Mouse (Mus musculus) stomach, embryonic 14.5 days (tissue): ENCODE measurements around the gene Ppp2r5e. TPM values are rescaled to one million over a fixed set of nuclear protein-coding genes. Genes with fewer than 3 reads are reported as not detected.
"Not testable (repeated sequence)": the region's sequence is repeated elsewhere in the genome, so short reads cannot be mapped to it uniquely, and the experiment has no call there.

Experiments used
- ATAC-seq: fragments of 200-750 bp; cut with Nextera tagmentation; 2 replicates; pipeline ENCODE4 v1.8.0; 2017; ENCODE audit warnings: low read depth, moderate TSS enrichment; ENCODE audit not compliant: insufficient number of reproducible peaks, insufficient read depth, low FRiP score
- H3K27ac ChIP-seq: fragments of 300-500 bp; sonication (generic); 2 replicates; pipeline ENCODE4 v1.5.1; 2014; ENCODE audit warnings: mild to moderate bottlenecking, low read length, moderate library complexity, mixed read lengths
- H3K27me3 ChIP-seq: fragments of 300-500 bp; sonication (generic); 2 replicates; pipeline ENCODE4 v1.6.1; 2014; ENCODE audit warnings: low read length, control low read depth, mixed read lengths; ENCODE audit not compliant: control insufficient read depth, insufficient read depth
- H3K36me3 ChIP-seq: fragments of 300-500 bp; sonication (generic); 2 replicates; pipeline ENCODE4 v1.6.1; 2014; ENCODE audit warnings: mild to moderate bottlenecking, control low read depth, low read length, moderate library complexity, mixed read lengths; ENCODE audit not compliant: control insufficient read depth, insufficient read depth
- H3K4me1 ChIP-seq: fragments of 300-500 bp; sonication (generic); 2 replicates; pipeline ENCODE4 v1.6.1; 2014; ENCODE audit warnings: low read length, control low read depth, mixed read lengths; ENCODE audit not compliant: control insufficient read depth, insufficient read depth
- H3K4me2 ChIP-seq: fragments of 300-500 bp; sonication (generic); replicated peaks from 2 replicates; pipeline ENCODE4 v1.6.1; 2014; ENCODE audit warnings: low read depth, low read length, control low read depth
- H3K4me3 ChIP-seq: fragments of 300-500 bp; sonication (generic); 2 replicates; pipeline ENCODE4 v1.5.1; 2014; ENCODE audit warnings: low read depth, low read length, control low read depth
- H3K9ac ChIP-seq: fragments of 300-500 bp; sonication (generic); replicated peaks from 2 replicates; pipeline ENCODE4 v1.6.1; 2014; ENCODE audit warnings: low read depth, mild to moderate bottlenecking, control low read depth, low read length, moderate library complexity, mixed read lengths
- H3K9me3 ChIP-seq: fragments of 300-500 bp; sonication (generic); 2 replicates; pipeline ENCODE4 v1.6.1; 2016; ENCODE audit warnings: low read depth, low read length, control low read depth; ENCODE audit not compliant: control insufficient read depth
- WGBS: fragments of 180-500 bp; shearing (Covaris S2); extraction: QIAGEN DNeasy Blood & Tissue Kit; methylation state at CpG from one replicate; pipeline ENCODE4 v1.1.7; 2014; 5-methylcytosine and 5-hydroxymethylcytosine counted together
- polyA plus RNA-seq: library from polyadenylated mRNA; unstranded; fragments of >200 nt; fragmentation: Nextera tagmentation; extraction: Ambion mirVana; gene quantifications from 2 replicates; pipeline ENCODE4 v1.2.1, GENCODE M21; 2014

Ppp2r5e gene
- polyA plus RNA-seq, 1 experiment from 2014 or later: 17.2 TPM

DNA sequence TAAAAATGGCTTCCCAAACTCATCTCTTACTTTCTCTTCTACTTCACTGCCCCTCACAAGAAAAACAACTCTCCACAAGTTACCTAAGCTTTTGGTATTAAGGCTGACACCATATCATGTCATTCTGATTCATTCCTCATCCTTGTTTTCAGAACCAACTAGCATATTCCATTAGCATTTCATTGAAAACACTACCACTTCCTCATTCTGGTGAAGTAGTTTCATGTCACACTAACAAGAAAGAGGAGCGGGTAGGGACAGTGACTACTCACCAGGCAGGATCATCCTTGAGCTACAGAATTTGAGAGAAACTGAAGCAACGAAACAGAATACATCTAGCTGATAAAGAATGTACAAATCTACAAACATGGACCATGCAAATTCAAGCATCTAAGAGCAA, 84.5 kb downstream of the Ppp2r5e start:
- Histone ChIP-seq H3K9me3 (no peaks in the 10 kb centered on the region), H3K27ac (no peak overlapping the region), H3K4me1 (no peaks in the 10 kb centered on the region), H3K36me3 (0 out of 2 replicates have a peak, but pooled peaks cover 3% of the 10 kb centered on the region), H3K27me3 (no peaks in the 10 kb centered on the region), H3K4me2 (no peak overlapping the region), H3K4me3 (no peak overlapping the region), H3K9ac (no peak overlapping the region)
- WGBS: 90% methylated on average over 2 of the region's 2 CpGs
- ATAC-seq: no peak

DNA sequence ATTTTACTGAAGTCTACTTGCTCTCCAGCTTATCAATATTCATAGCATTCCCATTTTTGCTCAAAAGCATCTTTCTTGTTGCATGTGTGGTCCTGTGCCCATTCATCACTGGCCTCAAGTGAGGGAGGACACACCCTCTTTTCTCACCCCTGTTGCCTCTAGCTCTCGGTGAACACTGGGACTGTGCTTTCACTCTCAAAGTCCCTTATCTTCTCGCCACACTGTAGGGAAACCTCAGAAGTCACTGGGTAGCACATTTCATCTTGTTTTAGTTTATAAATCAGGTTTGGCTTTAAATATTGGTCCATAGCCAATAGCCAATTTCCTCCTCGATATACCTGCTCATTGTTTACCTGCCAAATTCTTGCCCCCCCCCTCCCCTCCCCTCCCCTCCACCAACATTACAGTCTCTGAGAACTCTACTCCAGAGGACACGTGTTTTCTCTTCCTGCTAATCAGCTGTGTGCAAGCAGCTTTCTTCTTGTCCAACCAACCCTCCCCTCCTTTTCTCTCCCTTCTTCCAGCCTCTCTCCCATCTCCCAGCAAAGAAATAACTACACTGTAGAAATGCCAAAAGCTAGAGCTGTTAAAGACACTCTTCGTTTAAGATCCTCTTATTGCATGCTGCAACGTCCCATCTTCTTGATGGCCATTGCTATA, 90.9 kb downstream of the Ppp2r5e start:
- no peaks in the 10 kb centered on the region for H3K9me3 ChIP-seq
- H3K4me2 ChIP-seq: no peak overlapping the region
- H3K4me3 ChIP-seq: no peak overlapping the region
- no peaks in the 10 kb centered on the region for H3K36me3 ChIP-seq
- no peak overlapping the region for H3K27ac ChIP-seq
- no peak for ATAC-seq
- no peak overlapping the region for H3K9ac ChIP-seq
- peaks cover 11% of the 10 kb centered on the region; the same call in 1 of the 2 replicates for H3K4me1 ChIP-seq
- no peaks in the 10 kb centered on the region for H3K27me3 ChIP-seq
- WGBS: 54% methylated on average over 6 of the region's 6 CpGs

DNA sequence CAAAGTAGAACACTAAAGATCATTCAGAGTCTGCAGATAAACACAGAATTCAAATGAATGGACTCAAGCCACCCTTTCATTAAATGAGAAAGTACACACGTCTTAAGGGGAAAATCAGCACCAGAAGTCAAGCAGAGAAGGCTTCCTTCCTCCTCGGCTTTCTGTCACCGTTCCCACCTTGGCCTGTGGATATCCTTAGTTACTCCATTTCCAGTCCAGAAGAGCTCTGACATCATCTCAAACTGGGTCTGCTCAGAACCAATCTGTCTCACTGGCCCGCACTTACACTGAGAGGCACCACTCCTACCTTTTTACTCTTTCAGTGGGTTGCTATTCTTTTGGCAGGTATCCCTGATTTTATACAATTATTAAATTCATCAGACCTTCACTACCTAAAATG, 93.4 kb downstream of the Ppp2r5e start:
- no peak overlapping the region for H3K9ac ChIP-seq
- no peak overlapping the region for H3K4me2 ChIP-seq
- H3K27ac ChIP-seq: no peak overlapping the region
- H3K9me3 ChIP-seq: no peaks in the 10 kb centered on the region
- no peaks in the 10 kb centered on the region for H3K27me3 ChIP-seq
- 79% methylated on average over 4 of the region's 4 CpGs for WGBS
- ATAC-seq: no peak
- H3K4me1 ChIP-seq: peaks cover 11% of the 10 kb centered on the region; the same call in 1 of the 2 replicates
- H3K4me3 ChIP-seq: no peak overlapping the region
- H3K36me3 ChIP-seq: no peaks in the 10 kb centered on the region

DNA sequence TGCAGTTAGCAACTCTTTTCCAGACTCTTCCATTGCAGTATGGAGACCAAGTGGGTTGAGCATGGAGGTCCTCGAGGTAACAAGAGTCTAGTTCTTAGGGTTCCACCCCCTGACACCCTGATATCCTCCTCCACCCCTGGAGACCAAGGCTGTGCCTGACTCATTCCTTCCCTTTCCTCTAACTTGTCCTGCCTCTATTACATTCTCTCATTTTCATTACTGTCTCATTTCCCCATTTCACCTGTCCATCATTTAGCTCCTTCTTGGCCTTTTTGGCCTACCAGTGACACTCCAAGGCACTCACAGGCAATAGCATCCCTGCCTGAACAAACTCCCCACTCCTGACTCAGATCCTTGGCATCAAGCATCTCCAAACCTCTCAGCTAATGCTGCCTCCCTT, 98.3 kb downstream of the Ppp2r5e start:
- H3K27me3 ChIP-seq: no peaks in the 10 kb centered on the region
- no peaks in the 10 kb centered on the region for H3K4me1 ChIP-seq
- no peaks in the 10 kb centered on the region for H3K9me3 ChIP-seq
- no peak overlapping the region for H3K9ac ChIP-seq
- no peaks in the 10 kb centered on the region; the same call in 1 of the 2 replicates for H3K36me3 ChIP-seq
- H3K27ac ChIP-seq: no peak overlapping the region
- H3K4me2 ChIP-seq: no peak overlapping the region
- ATAC-seq: no peak
- WGBS: 75% methylated on average over 1 of the region's 1 CpGs
- no peak overlapping the region for H3K4me3 ChIP-seq

DNA sequence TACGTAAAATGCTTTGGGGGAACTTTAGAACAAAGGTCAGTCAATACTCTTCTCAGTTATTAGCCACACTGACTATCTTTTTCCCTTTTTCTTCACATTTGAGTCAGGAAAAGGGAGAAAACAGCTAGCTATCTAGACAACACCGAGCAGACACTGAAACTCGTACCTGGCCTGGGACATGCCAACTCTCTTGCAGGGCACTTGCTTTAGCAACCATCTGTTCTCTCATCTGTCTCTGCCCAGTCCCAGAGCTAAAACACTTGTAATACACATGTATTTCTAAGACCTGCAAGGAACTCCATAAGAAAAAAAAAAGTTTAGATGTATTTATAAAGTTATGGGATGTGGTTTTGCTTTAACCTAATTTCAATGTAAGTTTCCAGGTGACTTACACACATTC, 100.4 kb downstream of the Ppp2r5e start:
- Histone ChIP-seq H3K36me3 (no peaks in the 10 kb centered on the region; the same call in 1 of the 2 replicates), H3K4me2 (no peak overlapping the region), H3K9me3 (no peaks in the 10 kb centered on the region), H3K9ac (no peak overlapping the region), H3K27me3 (no peaks in the 10 kb centered on the region), H3K4me1 (no peaks in the 10 kb centered on the region), H3K4me3 (no peak overlapping the region), H3K27ac (no peak overlapping the region)
- ATAC-seq: no peak
- WGBS: 87% methylated on average over 3 of the region's 3 CpGs

DNA sequence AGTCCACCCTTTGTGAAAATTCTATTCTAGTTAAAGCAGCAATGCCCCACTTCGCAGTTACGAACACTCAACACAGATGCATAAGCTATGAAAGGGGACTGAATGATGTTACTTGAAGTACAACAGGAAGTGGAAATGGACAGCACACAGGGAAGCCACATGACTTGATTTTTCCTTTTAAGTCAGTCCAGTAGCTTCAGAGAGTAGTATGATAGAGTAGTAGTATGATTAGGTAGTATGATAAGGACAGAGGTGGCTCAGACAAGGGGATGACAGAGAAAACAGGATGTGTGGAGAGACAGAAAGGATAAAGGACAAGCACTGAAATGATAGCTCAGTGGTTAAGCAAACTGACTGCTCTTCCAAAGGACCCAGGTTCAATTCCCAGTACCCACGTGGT, 101.4 kb downstream of the Ppp2r5e start:
- H3K9ac ChIP-seq: no peak overlapping the region
- WGBS: 82% methylated on average over 3 of the region's 3 CpGs
- H3K27me3 ChIP-seq: no peaks in the 10 kb centered on the region
- H3K27ac ChIP-seq: no peak overlapping the region
- no peak overlapping the region for H3K4me2 ChIP-seq
- H3K9me3 ChIP-seq: no peaks in the 10 kb centered on the region
- H3K4me3 ChIP-seq: no peak overlapping the region
- H3K36me3 ChIP-seq: no peaks in the 10 kb centered on the region; the same call in 1 of the 2 replicates
- H3K4me1 ChIP-seq: no peaks in the 10 kb centered on the region
- ATAC-seq: no peak

DNA sequence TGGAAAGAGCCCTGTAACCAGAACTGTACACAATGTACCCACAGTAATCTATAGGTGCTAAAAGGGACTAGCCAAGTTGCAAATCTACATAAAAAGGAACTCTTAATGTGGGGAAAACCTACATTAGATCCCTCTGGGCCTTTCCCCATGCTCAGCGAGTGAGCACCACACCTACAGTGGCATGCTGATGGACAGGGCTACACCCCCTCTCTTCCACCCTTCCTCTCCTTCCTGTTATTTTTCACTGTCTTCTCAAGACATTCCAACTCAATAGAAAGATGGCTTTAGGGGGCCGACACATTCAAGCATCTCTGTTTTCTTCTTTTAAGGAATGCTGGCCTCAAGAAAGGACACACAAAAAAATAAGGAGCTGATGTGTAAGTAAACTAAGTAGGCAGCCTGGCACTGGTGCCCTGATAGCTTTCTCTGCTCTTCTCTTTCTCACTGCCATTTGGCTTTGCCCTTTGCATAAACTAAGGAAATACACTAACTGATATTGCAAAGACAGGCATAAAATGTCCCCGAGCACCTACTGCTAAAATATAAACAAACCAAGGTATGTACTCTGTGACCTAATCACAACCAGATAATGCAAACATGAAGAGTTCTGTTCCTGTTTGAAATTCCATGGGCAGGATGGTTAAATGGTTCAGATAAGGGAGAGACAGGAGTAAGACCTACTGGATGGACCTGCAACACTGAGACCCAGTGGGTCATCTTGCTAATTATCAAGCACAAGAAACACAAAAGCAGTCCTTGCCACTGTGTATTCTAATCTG, 103.3 kb downstream of the Ppp2r5e start:
- Histone ChIP-seq H3K9ac (no peak overlapping the region), H3K36me3 (no peaks in the 10 kb centered on the region; the same call in 1 of the 2 replicates), H3K27me3 (no peaks in the 10 kb centered on the region), H3K27ac (no peak overlapping the region), H3K4me2 (no peak overlapping the region), H3K4me3 (no peak overlapping the region), H3K4me1 (no peaks in the 10 kb centered on the region), H3K9me3 (no peaks in the 10 kb centered on the region)
- no peak for ATAC-seq
- 54% methylated on average over 3 of the region's 3 CpGs for WGBS

DNA sequence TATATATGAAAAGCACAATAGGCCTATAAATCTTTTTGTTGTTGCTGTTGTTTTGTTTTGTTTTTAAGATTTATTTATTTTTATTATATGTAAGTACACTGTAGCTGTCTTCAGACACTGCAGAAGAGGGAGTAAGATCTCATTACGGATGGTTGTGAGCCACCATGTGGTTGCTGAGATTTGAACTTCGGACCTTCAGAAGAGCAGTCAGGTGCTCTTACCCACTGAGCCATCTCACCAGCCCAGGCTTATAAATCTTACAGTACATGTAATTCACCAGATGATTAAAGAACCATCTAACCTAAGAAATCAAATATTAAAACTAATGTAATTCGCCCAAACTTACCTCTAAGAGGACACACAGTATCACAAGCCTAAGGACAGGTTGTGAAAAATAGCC, 103.9 kb downstream of the Ppp2r5e start:
- not testable (repeated sequence) for ATAC-seq, H3K4me3 ChIP-seq, H3K4me2 ChIP-seq, H3K9me3 ChIP-seq, H3K9ac ChIP-seq, H3K27me3 ChIP-seq, H3K27ac ChIP-seq, H3K4me1 ChIP-seq, H3K36me3 ChIP-seq
- WGBS: 94% methylated on average over 3 of the region's 3 CpGs
